8 mouse cellular contexts compared by ENCODE assay signal in genomic region chr11:120223586-120224487, GRCm38 (mm10). TPM values are rescaled to one million over a fixed set of nuclear protein-coding genes. Genes with fewer than 3 reads are reported as not detected.
DNase-seq lines count a peak whose midpoint lies in the region; ATAC-seq and TF ChIP-seq lines count a peak whose summit lies in the region.

No protein-coding gene starts in this region.

- no peak overlapping the region for H3K9ac ChIP-seq in embryonic facial prominence, embryonic 12.5 days
- peak overlapping the region; percentile 2; the same call in 1 of the 2 replicates for H3K9ac ChIP-seq in hindbrain, embryonic 11.5 days (ENCODE audit: low read depth, low read length)
- H3K9ac ChIP-seq in midbrain, postnatal 0 days (replicated peaks; ENCODE audit: low read length, poor library complexity, severe bottlenecking), result no peak overlapping the region

- H3K4me1 ChIP-seq in heart, embryonic 10.5 days, result peaks cover 99% of the 10 kb centered on the region
- peaks cover 78% of the 10 kb centered on the region for H3K4me1 ChIP-seq in embryonic facial prominence, embryonic 12.5 days
- peaks cover 53% of the 10 kb centered on the region for H3K4me1 ChIP-seq in hindbrain, embryonic 11.5 days (replicated peaks; ENCODE audit: control insufficient read depth, insufficient read depth, low read length)
- H3K4me1 ChIP-seq in midbrain, postnatal 0 days (ENCODE audit: insufficient read depth, low read length), result peaks cover 48% of the 10 kb centered on the region

- H3K27me3 ChIP-seq in heart, embryonic 10.5 days (ENCODE audit: insufficient read depth, poor library complexity, severe bottlenecking), result no peaks in the 10 kb centered on the region
- H3K27me3 ChIP-seq in embryonic facial prominence, embryonic 12.5 days, result no peaks in the 10 kb centered on the region
- no peaks in the 10 kb centered on the region for H3K27me3 ChIP-seq in hindbrain, embryonic 11.5 days (ENCODE audit: control insufficient read depth, insufficient read depth, low read length)
- H3K27me3 ChIP-seq in midbrain, postnatal 0 days (ENCODE audit: insufficient read depth, low read length), result no peaks in the 10 kb centered on the region

- peak overlapping the region; percentile 56; the same call in 1 of the 2 replicates for H3K4me3 ChIP-seq in heart, embryonic 10.5 days
- no peak overlapping the region for H3K4me3 ChIP-seq in embryonic facial prominence, embryonic 12.5 days
- no peak overlapping the region for H3K4me3 ChIP-seq in hindbrain, embryonic 11.5 days (ENCODE audit: low read depth, low read length)
- no peak overlapping the region for H3K4me3 ChIP-seq in midbrain, postnatal 0 days (ENCODE audit: low read depth, low read length)

- no peaks in the 10 kb centered on the region for H3K36me3 ChIP-seq in heart, embryonic 10.5 days
- no peaks in the 10 kb centered on the region; the same call in 1 of the 2 replicates for H3K36me3 ChIP-seq in embryonic facial prominence, embryonic 12.5 days
- H3K36me3 ChIP-seq in hindbrain, embryonic 11.5 days (ENCODE audit: control insufficient read depth, insufficient read depth, low read length), result no peaks in the 10 kb centered on the region
- no peaks in the 10 kb centered on the region for H3K36me3 ChIP-seq in midbrain, postnatal 0 days (ENCODE audit: insufficient read depth, low read length)

- peak overlapping the region; percentile 14; the same call in 1 of the 2 replicates for H3K4me2 ChIP-seq in embryonic facial prominence, embryonic 12.5 days (replicated peaks)
- no peak overlapping the region for H3K4me2 ChIP-seq in hindbrain, embryonic 11.5 days (replicated peaks; ENCODE audit: low read depth, low read length)
- no peak overlapping the region for H3K4me2 ChIP-seq in midbrain, postnatal 0 days (ENCODE audit: low read depth, low read length, poor library complexity, severe bottlenecking)

- H3K27ac ChIP-seq in heart, embryonic 10.5 days, result peak overlapping the region; percentile 98
- H3K27ac ChIP-seq in embryonic facial prominence, embryonic 12.5 days, result peak overlapping the region; percentile 24
- H3K27ac ChIP-seq in hindbrain, embryonic 11.5 days (ENCODE audit: low read depth, low read length), result peak overlapping the region; percentile 81
- H3K27ac ChIP-seq in midbrain, postnatal 0 days (ENCODE audit: low read depth, low read length), result peak overlapping the region; percentile 38

- 0 out of 2 replicates have a peak, but pooled peaks have one; percentile 22 for ATAC-seq in embryonic facial prominence, embryonic 12.5 days (ENCODE audit: insufficient number of reproducible peaks, insufficient read depth, low FRiP score, low TSS enrichment)
- ATAC-seq in hindbrain, embryonic 11.5 days (ENCODE audit: low FRiP score), result peak; percentile 79
- peak; percentile 82 for ATAC-seq in midbrain, postnatal 0 days (ENCODE audit: low FRiP score)

- WGBS in heart, embryonic 10.5 days, result 63% methylated on average over 19 of the region's 19 CpGs
- WGBS in embryonic facial prominence, embryonic 12.5 days, result 39% methylated on average over 19 of the region's 19 CpGs
- 43% methylated on average over 19 of the region's 19 CpGs for WGBS in hindbrain, embryonic 11.5 days
- 34% methylated on average over 19 of the region's 19 CpGs for WGBS in midbrain, postnatal 0 days

- H3K9me3 ChIP-seq in heart, embryonic 10.5 days, result no peaks in the 10 kb centered on the region
- H3K9me3 ChIP-seq in embryonic facial prominence, embryonic 12.5 days, result no peaks in the 10 kb centered on the region
- H3K9me3 ChIP-seq in hindbrain, embryonic 11.5 days (ENCODE audit: control insufficient read depth, low read length), result no peaks in the 10 kb centered on the region
- no peaks in the 10 kb centered on the region for H3K9me3 ChIP-seq in midbrain, postnatal 0 days (ENCODE audit: low read length)

- intact Hi-C loops in heart, postnatal 14 days (cut with DNase I), result no loop called here

- no peak for TF ChIP-seq CTCF in midbrain, postnatal 0 days (IDR thresholded peaks at IDR 0.05)

- DNase-seq in heart, embryonic 10.5 days (ENCODE audit: low spot score), result peak; percentile 78
- no peak for DNase-seq in heart, postnatal 14 days
- peak; percentile 76 for DNase-seq in hindbrain, embryonic 11.5 days (ENCODE audit: low spot score)
- peak; percentile 96 for DNase-seq in layer of hippocampus, adult 9-11 months
- peak; percentile 86 for DNase-seq in midbrain, postnatal 0 days (ENCODE audit: low spot score)
- DNase-seq in spleen, adult 18-20 months, result no peak
- no peak for DNase-seq in spleen, postnatal 36 days (ENCODE audit: low spot score in 2 of 2)

RNA-seq across cellular contexts. Expression of gene Bahcc1, which starts 8.9 kb away (rescaled TPM):
- 7.7 and 12.9 TPM in 2 replicates for polyA plus RNA-seq in heart, embryonic 10.5 days (2016; fragmentation: Nextera tagmentation; extraction: Ambion mirVana)
- total RNA-seq in heart, postnatal 14 days (2021), result 10 to 100 TPM in 1 of 2 experiments, 1 to 10 TPM in 1; 7.8 to 10.0 TPM
- 16.8 and 18.8 TPM in 2 replicates for polyA plus RNA-seq in embryonic facial prominence, embryonic 12.5 days (2016; fragmentation: Nextera tagmentation; extraction: Ambion mirVana)
- 18.1 and 23.1 TPM in 2 replicates for polyA plus RNA-seq in hindbrain, embryonic 11.5 days (2014; fragmentation: Nextera tagmentation; extraction: Ambion mirVana)
- 39.9 and 49.8 TPM in 2 replicates for total RNA-seq in midbrain, postnatal 0 days (2014; rRNA removed)
- 5.9 and 9.5 TPM in 2 replicates for polyA plus RNA-seq in midbrain, postnatal 0 days (2015; fragmentation: Nextera tagmentation; extraction: Ambion mirVana)

Comparison
In these comparisons a context has a peak if more than half of its experiments do, and no peak if none do; other contexts are left out.
1. DNase-seq: peak in heart, embryonic 10.5 days (single experiment), hindbrain, embryonic 11.5 days (single experiment), layer of hippocampus, adult 9-11 months (single experiment) and midbrain, postnatal 0 days (single experiment); none in heart, postnatal 14 days (0 of 2), spleen, adult 18-20 months (0 of 2) and spleen, postnatal 36 days (0 of 2).
2. H3K27ac ChIP-seq: peak in every context shown above with its lines; median percentile 98 in heart, embryonic 10.5 days; 81 in hindbrain, embryonic 11.5 days; 38 in midbrain, postnatal 0 days; 24 in embryonic facial prominence, embryonic 12.5 days.
3. ATAC-seq: peak in every context shown above with its lines; median percentile 82 in midbrain, postnatal 0 days; 79 in hindbrain, embryonic 11.5 days; 22 in embryonic facial prominence, embryonic 12.5 days.